ENCODE assay signal across 8 mouse cellular contexts in the genomic region with DNA sequence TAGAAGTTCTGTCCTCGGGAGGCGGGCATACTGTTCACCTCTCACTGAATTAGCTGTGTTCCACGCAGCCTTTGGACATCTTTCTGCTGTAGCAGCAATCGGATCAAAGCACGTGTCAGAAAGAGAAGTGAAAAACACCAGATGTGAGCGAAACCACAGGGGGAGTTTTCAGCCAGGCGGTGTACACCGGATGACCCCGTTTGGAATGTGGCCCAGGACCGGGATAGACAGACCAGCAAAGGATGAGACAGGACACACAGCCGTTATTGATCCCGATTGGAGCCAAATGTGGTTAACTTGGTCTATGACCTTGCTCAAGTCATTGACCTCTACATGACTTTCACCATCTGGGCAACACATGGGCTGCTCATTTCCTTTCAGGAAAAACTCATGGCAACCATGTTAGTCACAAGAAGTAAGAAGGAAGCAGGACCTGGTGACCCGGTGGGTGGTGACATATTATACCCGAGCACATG. TPM values are rescaled to one million over a fixed set of nuclear protein-coding genes. Genes with fewer than 3 reads are reported as not detected.
DNase-seq lines count a peak whose midpoint lies in the region; ATAC-seq lines count a peak whose summit lies in the region.

No protein-coding gene starts in this region.

- H3K27ac ChIP-seq in heart, embryonic 11.5 days (ENCODE audit: low read depth, low read length), result no peak overlapping the region
- no peak overlapping the region; the same call in none of the 2 replicates for H3K27ac ChIP-seq in embryonic facial prominence, embryonic 10.5 days (replicated peaks)

- peaks cover 3% of the 10 kb centered on the region; the same call in 1 of the 2 replicates for H3K27me3 ChIP-seq in heart, embryonic 11.5 days (ENCODE audit: control insufficient read depth, insufficient read depth, low read length)
- H3K27me3 ChIP-seq in embryonic facial prominence, embryonic 10.5 days (replicated peaks; ENCODE audit: low read depth, poor library complexity, severe bottlenecking), result no peaks in the 10 kb centered on the region

- no peaks in the 10 kb centered on the region for H3K4me1 ChIP-seq in heart, embryonic 11.5 days (ENCODE audit: control insufficient read depth, insufficient read depth, low read length)
- peaks cover 55% of the 10 kb centered on the region for H3K4me1 ChIP-seq in embryonic facial prominence, embryonic 10.5 days

- H3K9ac ChIP-seq in heart, embryonic 11.5 days (ENCODE audit: low read depth, low read length), result no peak overlapping the region

- 45% methylated on average over 14 of the region's 14 CpGs for WGBS in heart, embryonic 11.5 days (ENCODE audit: insufficient replicate concordance)
- WGBS in embryonic facial prominence, embryonic 10.5 days, result 35% methylated on average over 14 of the region's 14 CpGs

- H3K4me2 ChIP-seq in heart, embryonic 11.5 days, result no peak overlapping the region

- no peaks in the 10 kb centered on the region for H3K36me3 ChIP-seq in heart, embryonic 11.5 days (ENCODE audit: control insufficient read depth, insufficient read depth, low read length)
- no peaks in the 10 kb centered on the region for H3K36me3 ChIP-seq in embryonic facial prominence, embryonic 10.5 days (replicated peaks)

- DNase-seq in heart, adult 18-20 months, result peak; percentile 58 to 79
- DNase-seq in 3T3-L1 (ENCODE audit: low read depth, low spot score), result peak; percentile 78
- DNase-seq in embryonic facial prominence, embryonic 10.5 days (ENCODE audit: low spot score), result peak; percentile 83
- peak; percentile 25 for DNase-seq in heart, postnatal 4 days
- no peak for DNase-seq in layer of hippocampus, adult 8-10 months (ENCODE audit: low spot score in 2 of 2)
- DNase-seq in layer of hippocampus, postnatal 10 days (ENCODE audit: low spot score in 2 of 2), result no peak

- no peaks in the 10 kb centered on the region for H3K9me3 ChIP-seq in heart, embryonic 11.5 days (replicated peaks; ENCODE audit: control insufficient read depth, low read length)
- no peaks in the 10 kb centered on the region for H3K9me3 ChIP-seq in embryonic facial prominence, embryonic 10.5 days

- ATAC-seq in heart, embryonic 11.5 days (replicated peaks; ENCODE audit: insufficient number of reproducible peaks, low FRiP score, low TSS enrichment), result no peak
- peak; percentile 62 for ATAC-seq in megakaryocyte progenitor cell, adult 5-6 weeks (replicated peaks; ENCODE audit: poor library complexity)

- H3K4me3 ChIP-seq in heart, embryonic 11.5 days (ENCODE audit: low read depth, low read length), result no peak overlapping the region
- no peak overlapping the region for H3K4me3 ChIP-seq in embryonic facial prominence, embryonic 10.5 days

RNA-seq across cellular contexts. Expression of a gene that starts 48.4 kb away (rescaled TPM):
- 10 to 100 TPM; 15.2 to 17.6 TPM for total RNA-seq in heart, adult 18-20 months (2021)
- polyA plus RNA-seq in heart, embryonic 11.5 days (2014; fragmentation: Nextera tagmentation; extraction: Ambion mirVana), result 12.5 and 13.4 TPM in 2 replicates
- polyA plus RNA-seq in embryonic facial prominence, embryonic 10.5 days (2016; fragmentation: Nextera tagmentation; extraction: Ambion mirVana), result 22.0 and 23.2 TPM in 2 replicates
- total RNA-seq in heart, postnatal 4 days (2021), result 10 to 100 TPM; 38.5 to 40.1 TPM
- 23.5 and 23.6 TPM in 2 replicates for total RNA-seq in megakaryocyte progenitor cell, adult 5-6 weeks (2015)
- total RNA-seq in megakaryocyte progenitor cell, adult 5-6 weeks (2017), result 20.9 and 21.8 TPM in 2 replicates
- total RNA-seq in layer of hippocampus, adult 8-10 months (2022), result 10 to 100 TPM; 22.9 to 29.1 (median 26.8) TPM
- 10 to 100 TPM; 28.6 to 32.5 TPM for total RNA-seq in layer of hippocampus, postnatal 10 days (2021)

Comparison
In these comparisons a context has a peak if more than half of its experiments do, and no peak if none do; other contexts are left out.
1. DNase-seq: peak in heart, adult 18-20 months (2 of 2), 3T3-L1 (single experiment), embryonic facial prominence, embryonic 10.5 days (single experiment) and heart, postnatal 4 days (single experiment); none in layer of hippocampus, adult 8-10 months (0 of 2) and layer of hippocampus, postnatal 10 days (0 of 2).